31 mouse cellular contexts compared by ENCODE assay signal in genomic region chr8:83377231-83377630, GRCm38 (mm10). TPM values are rescaled to one million over a fixed set of nuclear protein-coding genes. Genes with fewer than 3 reads are reported as not detected.
DNase-seq lines count a peak whose midpoint lies in the region; ATAC-seq and TF ChIP-seq lines count a peak whose summit lies in the region.
"Had no signal": no experiment of that assay in that cellular context is flagged by ENCODE, and none has a peak within 500 bp of the region (broad histone marks: within the 10 kb centered on the region; RNA-seq: fewer than 3 reads in every experiment).

No protein-coding gene starts in this region.

- H3K4me2 ChIP-seq in midbrain, embryonic 14.5 days (ENCODE audit: low read length) = no peak overlapping the region

- no peak overlapping the region for H3K9ac ChIP-seq in ES-E14 (ENCODE audit: insufficient read depth, low read depth, low read length, poor library complexity, severe bottlenecking)
- no peak overlapping the region for H3K9ac ChIP-seq in midbrain, embryonic 14.5 days (replicated peaks; ENCODE audit: low read length)

- no peaks in the 10 kb centered on the region for H3K36me3 ChIP-seq in ES-E14 (ENCODE audit: control insufficient read depth, insufficient read depth, low read length, poor library complexity, severe bottlenecking)
- H3K36me3 ChIP-seq in midbrain, embryonic 14.5 days (ENCODE audit: control insufficient read depth, insufficient read depth, low read length) = no peaks in the 10 kb centered on the region
- H3K36me3 ChIP-seq: G1E had no signal

- H3K27me3 ChIP-seq in midbrain, embryonic 14.5 days (ENCODE audit: control insufficient read depth, insufficient read depth, low read length) = no peaks in the 10 kb centered on the region
- H3K27me3 ChIP-seq: CH12.LX had no signal

- peaks cover 6 to 8% of the 10 kb centered on the region in 2 experiments; a peak in 3 of 4 replicates for H3K4me1 ChIP-seq in ES-E14 (ENCODE audit: control insufficient read depth in 2 of 2, insufficient read depth in 2 of 2, low read length in 2 of 2, poor library complexity in 1 of 2)
- H3K4me1 ChIP-seq in midbrain, embryonic 14.5 days (ENCODE audit: control insufficient read depth, insufficient read depth, low read length) = no peaks in the 10 kb centered on the region

- DNase-seq in ES-CJ7 (ENCODE audit: low read depth, low spot score) (peak; percentile 65), ES-E14 (ENCODE audit: low read depth, low spot score) (peak; percentile 12), R1 (ENCODE audit: low read depth, low spot score) (peak; percentile 86), ZHBTc4 (ENCODE audit: low read depth, low spot score) (peak; percentile 55)
- DNase-seq in kidney, postnatal 10 days = no peak
- no peak for DNase-seq in midbrain, embryonic 14.5 days
- no peak for DNase-seq in urinary bladder, adult 2 months (ENCODE audit: low spot score)
- DNase-seq in kidney, postnatal 14 days = no peak
- DNase-seq: adrenal gland, adult 2 months; adrenal gland, adult 8-10 months; adrenal gland, postnatal 10 days; adrenal gland, postnatal 14 days; adrenal gland, postnatal 25 days; adrenal gland, postnatal 36 days; B cell, adult 2 months; cerebellum, adult 11 months; cerebellum, adult 11-12 months; cerebellum, adult 18-20 months; cerebellum, adult 2 months; cerebellum, adult 8-10 months; cerebellum, adult 9-10 months had no signal

- no peak overlapping the region for H3K27ac ChIP-seq in ES-E14 (ENCODE audit: insufficient read depth, low read depth, low read length, poor library complexity, severe bottlenecking)
- H3K27ac ChIP-seq in midbrain, embryonic 14.5 days (replicated peaks; ENCODE audit: low read depth, low read length) = no peak overlapping the region

- no peak overlapping the region for H3K4me3 ChIP-seq in ES-E14 (ENCODE audit: insufficient read depth in 1 of 2, low read depth in 1 of 2, low read length in 2 of 2, poor library complexity in 1 of 2, severe bottlenecking in 1 of 2)
- no peak overlapping the region for H3K4me3 ChIP-seq in midbrain, embryonic 14.5 days (replicated peaks; ENCODE audit: low read depth, low read length)

- in situ Hi-C loops in ES-E14 (cut with MboI; ENCODE audit: low sequenced_read_pairs in 2 of 2, unreplicated experiment in 2 of 2) = no loop called here

- H3K9me3 ChIP-seq in ES-E14 (ENCODE audit: control insufficient read depth, insufficient read depth, low read depth, low read length) = no peaks in the 10 kb centered on the region
- H3K9me3 ChIP-seq in midbrain, embryonic 14.5 days (ENCODE audit: control insufficient read depth, low read length) = no peaks in the 10 kb centered on the region
- H3K9me3 ChIP-seq: G1E had no signal

- no peak for ATAC-seq in midbrain, embryonic 14.5 days (ENCODE audit: low FRiP score, low TSS enrichment)
- ATAC-seq: activated CD4-positive, CD25-positive, alpha-beta regulatory T cell, adult 4 months; CD4-positive, CD25-positive, alpha-beta regulatory T cell, adult 4 months; Patski had no signal

TF ChIP-seq in ES-E14, 5 proteins besides CTCF, POLR2A, EP300 and RAD21:
- TF ChIP-seq HCFC1 (IDR thresholded peaks at IDR 0.05; ENCODE audit: borderline replicate concordance, insufficient read depth, low read length) (no peak), CHD2 (IDR thresholded peaks at IDR 0.05; ENCODE audit: low read depth, low read length) (no peak), ZC3H11A (IDR thresholded peaks at IDR 0.05; ENCODE audit: borderline replicate concordance, low read depth, low read length) (no peak)

RNA-seq across cellular contexts. Expression of gene Clgn, which starts 12.4 kb away (rescaled TPM):
- 13.0 and 19.2 TPM in 2 replicates for total RNA-seq in ES-E14 (2012; rRNA removed)
- polyA plus RNA-seq in midbrain, embryonic 14.5 days (2014; fragmentation: Nextera tagmentation; extraction: Ambion mirVana) = 7.7 and 10.2 TPM in 2 replicates
- 0.01 and 0.06 TPM in 2 replicates for polyA plus RNA-seq in urinary bladder, adult 2 months (2012; rRNA removed)
- total RNA-seq: adrenal gland, adult 18-20 months had no signal
- polyA plus RNA-seq: adrenal gland, adult 2 months; C2C12; CD4-positive, CD25-positive, alpha-beta regulatory T cell, adult 4 months; G1E; Patski had no signal

RNA-seq across cellular contexts. Expression of gene Mgat4d, which starts 29.0 kb away (rescaled TPM):
- total RNA-seq in ES-E14 (2012; rRNA removed) = 0.31 and 0.32 TPM in 2 replicates
- polyA plus RNA-seq in midbrain, embryonic 14.5 days (2014; fragmentation: Nextera tagmentation; extraction: Ambion mirVana) = not detected in 2 replicates
- polyA plus RNA-seq in urinary bladder, adult 2 months (2012; rRNA removed) = not detected in 2 replicates
- total RNA-seq: adrenal gland, adult 18-20 months; adrenal gland, adult 2 months; adrenal gland, adult 8-10 months; adrenal gland, postnatal 10 days; adrenal gland, postnatal 14 days; adrenal gland, postnatal 25 days; adrenal gland, postnatal 36 days; adrenal gland, postnatal 4 days; CH12.LX; G1E; MEL had no signal
- polyA plus RNA-seq: activated CD4-positive, CD25-positive, alpha-beta regulatory T cell, adult 4 months; adrenal gland, adult 2 months; brain, embryonic 14.5 days; C2C12; CD4-positive, CD25-positive, alpha-beta regulatory T cell, adult 4 months; cerebellum, adult 2 months; G1E; Patski had no signal

RNA-seq across cellular contexts. Expression of gene Elmod2, which starts 44.9 kb away (rescaled TPM):
- total RNA-seq in ES-E14 (2012; rRNA removed) = 8.9 and 10.7 TPM in 2 replicates
- polyA plus RNA-seq in midbrain, embryonic 14.5 days (2014; fragmentation: Nextera tagmentation; extraction: Ambion mirVana) = 23.1 and 36.2 TPM in 2 replicates
- 9.8 and 10.3 TPM in 2 replicates for polyA plus RNA-seq in urinary bladder, adult 2 months (2012; rRNA removed)

Comparison
In these comparisons a context has a peak if more than half of its experiments do, and no peak if none do; other contexts are left out.
1. DNase-seq: peak in ES-CJ7 (single experiment), ES-E14 (single experiment), R1 (single experiment) and ZHBTc4 (single experiment); none in kidney, postnatal 10 days (single experiment), midbrain, embryonic 14.5 days (single experiment), urinary bladder, adult 2 months (single experiment) and kidney, postnatal 14 days (single experiment).